Mouse (Mus musculus): Measurements from ENCODE around the gene Foxn3. TPM values are rescaled to one million over a fixed set of nuclear protein-coding genes. Genes with fewer than 3 reads are reported as not detected.

The Foxn3 gene
- polyA plus RNA-seq, 1 experiment: 61.0 TPM

- no peak overlapping the region for H3K9ac ChIP-seq (ENCODE audit: low read depth, poor library complexity, severe bottlenecking)
- H3K27me3 ChIP-seq (ENCODE audit: control insufficient read depth, insufficient read depth, low read length, poor library complexity, severe bottlenecking): no peaks in the 10 kb centered on the region
- peaks cover 2% of the 10 kb centered on the region for H3K4me1 ChIP-seq (ENCODE audit: control insufficient read depth, insufficient read depth, low read length)
- H3K9me3 ChIP-seq (replicated peaks; ENCODE audit: control insufficient read depth, insufficient read depth, low read length, poor library complexity, severe bottlenecking): no peaks in the 10 kb centered on the region
- no peaks in the 10 kb centered on the region for H3K36me3 ChIP-seq (ENCODE audit: control insufficient read depth, insufficient read depth, low read length, poor library complexity, severe bottlenecking)
- no peak overlapping the region for H3K27ac ChIP-seq (ENCODE audit: insufficient read depth, low read length)
- TF ChIP-seq POLR2A (IDR thresholded peaks at IDR 0.05; ENCODE audit: insufficient read depth, low read length): no peak
- TF ChIP-seq EP300 (IDR thresholded peaks at IDR 0.05; ENCODE audit: insufficient read depth, low read depth, low read length): no peak
- no peak for TF ChIP-seq CTCF (IDR thresholded peaks at IDR 0.05; ENCODE audit: low read depth, low read length)
- no peak overlapping the region for H3K4me3 ChIP-seq (ENCODE audit: low read depth, low read length)
Measured at GRCm38 (mm10) chr12:99430992-99431391, 132.4 kb downstream of the Foxn3 start.

GRCm38 (mm10) chr12:99429101-99429500 lies 134.3 kb downstream of the Foxn3 start:
- Histone ChIP-seq H3K4me3 (ENCODE audit: low read depth, low read length) (no peak overlapping the region), H3K36me3 (ENCODE audit: control insufficient read depth, insufficient read depth, low read length, poor library complexity, severe bottlenecking) (no peaks in the 10 kb centered on the region), H3K9ac (ENCODE audit: low read depth, poor library complexity, severe bottlenecking) (no peak overlapping the region), H3K27ac (ENCODE audit: insufficient read depth, low read length) (no peak overlapping the region), H3K9me3 (replicated peaks; ENCODE audit: control insufficient read depth, insufficient read depth, low read length, poor library complexity, severe bottlenecking) (no peaks in the 10 kb centered on the region), H3K27me3 (ENCODE audit: control insufficient read depth, insufficient read depth, low read length, poor library complexity, severe bottlenecking) (no peaks in the 10 kb centered on the region), H3K4me1 (ENCODE audit: control insufficient read depth, insufficient read depth, low read length) (peaks cover 2% of the 10 kb centered on the region)
- no peak for TF ChIP-seq EP300 (IDR thresholded peaks at IDR 0.05; ENCODE audit: insufficient read depth, low read depth, low read length)
- TF ChIP-seq POLR2A (IDR thresholded peaks at IDR 0.05; ENCODE audit: insufficient read depth, low read length): no peak
- no peak for TF ChIP-seq CTCF (IDR thresholded peaks at IDR 0.05; ENCODE audit: low read depth, low read length)

- no peaks in the 10 kb centered on the region for H3K36me3 ChIP-seq (ENCODE audit: control insufficient read depth, insufficient read depth, low read length, poor library complexity, severe bottlenecking)
- H3K27me3 ChIP-seq (ENCODE audit: control insufficient read depth, insufficient read depth, low read length, poor library complexity, severe bottlenecking): no peaks in the 10 kb centered on the region
- no peak overlapping the region for H3K4me3 ChIP-seq (ENCODE audit: low read depth, low read length)
- no peak for TF ChIP-seq EP300 (IDR thresholded peaks at IDR 0.05; ENCODE audit: insufficient read depth, low read depth, low read length)
- TF ChIP-seq CTCF (IDR thresholded peaks at IDR 0.05; ENCODE audit: low read depth, low read length): no peak
- H3K9ac ChIP-seq (ENCODE audit: low read depth, poor library complexity, severe bottlenecking): no peak overlapping the region
- no peaks in the 10 kb centered on the region for H3K4me1 ChIP-seq (ENCODE audit: control insufficient read depth, insufficient read depth, low read length)
- no peak overlapping the region for H3K27ac ChIP-seq (ENCODE audit: insufficient read depth, low read length)
- no peaks in the 10 kb centered on the region for H3K9me3 ChIP-seq (replicated peaks; ENCODE audit: control insufficient read depth, insufficient read depth, low read length, poor library complexity, severe bottlenecking)
Measured at GRCm38 (mm10) chr12:99426207-99426916, 137.0 kb downstream of the Foxn3 start.

- no peak overlapping the region for H3K9ac ChIP-seq (ENCODE audit: low read depth, poor library complexity, severe bottlenecking)
- no peaks in the 10 kb centered on the region for H3K9me3 ChIP-seq (replicated peaks; ENCODE audit: control insufficient read depth, insufficient read depth, low read length, poor library complexity, severe bottlenecking)
- H3K27me3 ChIP-seq (ENCODE audit: control insufficient read depth, insufficient read depth, low read length, poor library complexity, severe bottlenecking): no peaks in the 10 kb centered on the region
- H3K27ac ChIP-seq (ENCODE audit: insufficient read depth, low read length): no peak overlapping the region
- no peaks in the 10 kb centered on the region for H3K36me3 ChIP-seq (ENCODE audit: control insufficient read depth, insufficient read depth, low read length, poor library complexity, severe bottlenecking)
- TF ChIP-seq CTCF (IDR thresholded peaks at IDR 0.05; ENCODE audit: low read depth, low read length) (no peak), POLR2A (IDR thresholded peaks at IDR 0.05; ENCODE audit: insufficient read depth, low read length) (no peak), EP300 (IDR thresholded peaks at IDR 0.05; ENCODE audit: insufficient read depth, low read depth, low read length) (no peak)
- H3K4me1 ChIP-seq (ENCODE audit: control insufficient read depth, insufficient read depth, low read length): no peaks in the 10 kb centered on the region
- H3K4me3 ChIP-seq (ENCODE audit: low read depth, low read length): no peak overlapping the region
Measured at GRCm38 (mm10) chr12:99419396-99419760, 144.0 kb downstream of the Foxn3 start.

- no peaks in the 10 kb centered on the region for H3K9me3 ChIP-seq (replicated peaks; ENCODE audit: control insufficient read depth, insufficient read depth, low read length, poor library complexity, severe bottlenecking)
- H3K4me1 ChIP-seq (ENCODE audit: control insufficient read depth, insufficient read depth, low read length): no peaks in the 10 kb centered on the region
- no peak overlapping the region for H3K4me3 ChIP-seq (ENCODE audit: low read depth, low read length)
- TF ChIP-seq CTCF (IDR thresholded peaks at IDR 0.05; ENCODE audit: low read depth, low read length) (no peak), EP300 (IDR thresholded peaks at IDR 0.05; ENCODE audit: insufficient read depth, low read depth, low read length) (no peak), POLR2A (IDR thresholded peaks at IDR 0.05; ENCODE audit: insufficient read depth, low read length) (no peak)
- no peaks in the 10 kb centered on the region for H3K36me3 ChIP-seq (ENCODE audit: control insufficient read depth, insufficient read depth, low read length, poor library complexity, severe bottlenecking)
- H3K9ac ChIP-seq (ENCODE audit: low read depth, poor library complexity, severe bottlenecking): no peak overlapping the region
- H3K27me3 ChIP-seq (ENCODE audit: control insufficient read depth, insufficient read depth, low read length, poor library complexity, severe bottlenecking): no peaks in the 10 kb centered on the region
- H3K27ac ChIP-seq (ENCODE audit: insufficient read depth, low read length): no peak overlapping the region
Measured at GRCm38 (mm10) chr12:99418476-99419395, 144.6 kb downstream of the Foxn3 start.

GRCm38 (mm10) chr12:99417885-99418284 lies 145.5 kb downstream of the Foxn3 start:
- no peak for TF ChIP-seq POLR2A (IDR thresholded peaks at IDR 0.05; ENCODE audit: insufficient read depth, low read length)
- TF ChIP-seq CTCF (IDR thresholded peaks at IDR 0.05; ENCODE audit: low read depth, low read length): no peak
- no peak for TF ChIP-seq EP300 (IDR thresholded peaks at IDR 0.05; ENCODE audit: insufficient read depth, low read depth, low read length)
- no peak overlapping the region for H3K4me3 ChIP-seq (ENCODE audit: low read depth, low read length)
- no peak overlapping the region for H3K9ac ChIP-seq (ENCODE audit: low read depth, poor library complexity, severe bottlenecking)
- no peaks in the 10 kb centered on the region for H3K36me3 ChIP-seq (ENCODE audit: control insufficient read depth, insufficient read depth, low read length, poor library complexity, severe bottlenecking)
- no peak overlapping the region for H3K27ac ChIP-seq (ENCODE audit: insufficient read depth, low read length)
- H3K9me3 ChIP-seq (replicated peaks; ENCODE audit: control insufficient read depth, insufficient read depth, low read length, poor library complexity, severe bottlenecking): no peaks in the 10 kb centered on the region
- peaks cover 2% of the 10 kb centered on the region for H3K4me1 ChIP-seq (ENCODE audit: control insufficient read depth, insufficient read depth, low read length)
- H3K27me3 ChIP-seq (ENCODE audit: control insufficient read depth, insufficient read depth, low read length, poor library complexity, severe bottlenecking): no peaks in the 10 kb centered on the region

All from ES-Bruce4 (cell line).